Mouse (Mus musculus) gastrocnemius, postnatal 14 days (tissue): ENCODE measurements around the gene Ehd1. TPM values are rescaled to one million over a fixed set of nuclear protein-coding genes. Genes with fewer than 3 reads are reported as not detected.

ENCODE experiments used
- DNase-seq: peaks from one replicate; pipeline ENCODE4 v3.0.0; 2021; ENCODE audit warnings: mixed read lengths
- intact Hi-C: fragments of 180-260 bp; cut with DNase I; formaldehyde crosslinking; loops from one replicate; pipeline ENCODE4 v1.15.1; 2025; ENCODE audit warnings: low total_unique reads
- total RNA-seq, 2 experiments: library from RNA; stranded (reverse); gene quantifications; 2 replicates each; pipeline ENCODE4 v1.2.3; 2021

The Ehd1 gene
- total RNA-seq, 2 experiments from 2014 or later: 40.5 to 50.8 TPM

- no peak for DNase-seq
- intact Hi-C loops: no loop called here
Measured at GRCm38 (mm10) chr19:6247526-6248300, 28.8 kb upstream of the Ehd1 start.

- DNase-seq: no peak
- intact Hi-C loops: no loop called here
Measured at GRCm38 (mm10) chr19:6253021-6253420, 23.5 kb upstream of the Ehd1 start.

GRCm38 (mm10) chr19:6260428-6260827, 16.1 kb upstream of the Ehd1 start:
- no peak for DNase-seq

GRCm38 (mm10) chr19:6260946-6261345, 15.6 kb upstream of the Ehd1 start:
- intact Hi-C loops: no loop called here
- no peak for DNase-seq

More at GRCm38 (mm10) chr19:6260428-6260827, 16.1 kb upstream of the Ehd1 start:
- intact Hi-C loops: no loop called here

- intact Hi-C loops: no loop called here
Measured at GRCm38 (mm10) chr19:6261379-6261778, 15.1 kb upstream of the Ehd1 start.

GRCm38 (mm10) chr19:6262222-6262621, 14.3 kb upstream of the Ehd1 start:
- DNase-seq: peak; percentile 58
- intact Hi-C loops: no loop called here

More at GRCm38 (mm10) chr19:6261379-6261778, 15.1 kb upstream of the Ehd1 start:
- DNase-seq: no peak

GRCm38 (mm10) chr19:6262839-6263433, 13.6 kb upstream of the Ehd1 start:
- intact Hi-C loops: no loop called here
- DNase-seq: no peak

- intact Hi-C loops: no loop called here
Measured at GRCm38 (mm10) chr19:6264200-6264599, 12.3 kb upstream of the Ehd1 start.

GRCm38 (mm10) chr19:6264945-6265344, 11.6 kb upstream of the Ehd1 start:
- no peak for DNase-seq
- intact Hi-C loops: no loop called here

More at GRCm38 (mm10) chr19:6264200-6264599, 12.3 kb upstream of the Ehd1 start:
- no peak for DNase-seq

GRCm38 (mm10) chr19:6265727-6266182, 10.8 kb upstream of the Ehd1 start:
- intact Hi-C loops: no loop called here
- no peak for DNase-seq

- DNase-seq: no peak
- intact Hi-C loops: loop anchor here (2.0 kb wide), 1 partner anchor 37 kb away; no protein-coding TSS in a partner anchor
Measured at GRCm38 (mm10) chr19:6267306-6268169, 9.0 kb upstream of the Ehd1 start.

GRCm38 (mm10) chr19:6268170-6268528, 8.4 kb upstream of the Ehd1 start:
- intact Hi-C loops: loop anchor here (2.0 kb wide), 1 partner anchor 37 kb away; no protein-coding TSS in a partner anchor
- peak; percentile 87 for DNase-seq

- DNase-seq: no peak
- intact Hi-C loops: loop anchor here (2.0 kb wide), 1 partner anchor 36 kb away; no protein-coding TSS in a partner anchor
Measured at GRCm38 (mm10) chr19:6268670-6269132, 7.8 kb upstream of the Ehd1 start.

GRCm38 (mm10) chr19:6269798-6270475, 6.6 kb upstream of the Ehd1 start:
- intact Hi-C loops: loop anchor here (2.0 kb wide), 1 partner anchor 35 kb away; no protein-coding TSS in a partner anchor
- no peak for DNase-seq

GRCm38 (mm10) chr19:6270661-6271060, 5.9 kb upstream of the Ehd1 start:
- DNase-seq: no peak
- intact Hi-C loops: no loop called here

GRCm38 (mm10) chr19:6271206-6271605, 5.3 kb upstream of the Ehd1 start:
- intact Hi-C loops: no loop called here
- no peak for DNase-seq

GRCm38 (mm10) chr19:6272053-6272452, 4.5 kb upstream of the Ehd1 start:
- intact Hi-C loops: no loop called here
- no peak for DNase-seq

GRCm38 (mm10) chr19:6272738-6273137, 3.8 kb upstream of the Ehd1 start:
- intact Hi-C loops: no loop called here
- no peak for DNase-seq

- intact Hi-C loops: no loop called here
- no peak for DNase-seq
Measured at GRCm38 (mm10) chr19:6273592-6273991, 2.9 kb upstream of the Ehd1 start.
